Mouse (Mus musculus) stomach, postnatal 0 days (tissue): ENCODE measurements around the gene Tmem274. TPM values are rescaled to one million over a fixed set of nuclear protein-coding genes. Genes with fewer than 3 reads are reported as not detected.

Source experiments
- ATAC-seq: fragments of 200-750 bp; cut with Nextera tagmentation; 2 replicates; pipeline ENCODE4 v1.8.0; 2017; ENCODE audit not compliant: low FRiP score, low TSS enrichment
- DNase-seq: peaks from one replicate; pipeline ENCODE4 v3.0.0-alpha.2; 2016; ENCODE audit warnings: low spot score
- H3K27ac ChIP-seq: fragments of 300-500 bp; sonication (generic); replicated peaks from 2 replicates; pipeline ENCODE4 v1.5.1; 2014; ENCODE audit warnings: mild to moderate bottlenecking, control low read depth
- H3K27me3 ChIP-seq: fragments of 300-500 bp; sonication (generic); 2 replicates; pipeline ENCODE4 v1.6.1; 2014; ENCODE audit warnings: low read length; ENCODE audit not compliant: control insufficient read depth, insufficient read depth
- H3K36me3 ChIP-seq: fragments of 300-500 bp; sonication (generic); 2 replicates; pipeline ENCODE4 v1.6.1; 2014; ENCODE audit warnings: low read length, mixed read lengths; ENCODE audit not compliant: control insufficient read depth, insufficient read depth
- H3K4me1 ChIP-seq: fragments of 300-500 bp; sonication (generic); replicated peaks from 2 replicates; pipeline ENCODE4 v1.6.1; 2014; ENCODE audit warnings: antibody characterized with exemption; ENCODE audit not compliant: control insufficient read depth, insufficient read depth
- H3K4me2 ChIP-seq: fragments of 300-500 bp; sonication (generic); replicated peaks from 2 replicates; pipeline ENCODE4 v1.6.1; 2014; ENCODE audit warnings: low read depth, mild to moderate bottlenecking, control low read depth, moderate library complexity
- H3K4me3 ChIP-seq: fragments of 300-500 bp; sonication (generic); 2 replicates; pipeline ENCODE4 v1.5.1; 2014; ENCODE audit warnings: low read depth, low read length, control low read depth
- H3K9ac ChIP-seq: fragments of 300-500 bp; sonication (generic); 2 replicates; pipeline ENCODE4 v1.6.1; 2014; ENCODE audit warnings: mild to moderate bottlenecking, low read length, control low read depth, mixed read lengths
- H3K9me3 ChIP-seq: fragments of 300-500 bp; sonication (generic); 2 replicates; pipeline ENCODE4 v1.6.1; 2016; ENCODE audit warnings: low read length; ENCODE audit not compliant: control insufficient read depth
- CTCF ChIP-seq: IDR thresholded peaks from 2 replicates; pipeline ENCODE4 v1.5.1; 2016; ENCODE audit warnings: antibody characterized with exemption, low read depth, mild to moderate bottlenecking, moderate library complexity
- EP300 ChIP-seq: optimal IDR thresholded peaks from 2 replicates; pipeline ENCODE3; 2016; ENCODE audit warnings: antibody characterized with exemption
- WGBS: fragments of 180-500 bp; shearing (Covaris S2); extraction: QIAGEN DNeasy Blood & Tissue Kit; methylation state at CpG from one replicate; pipeline ENCODE4 v1.1.7; 2014; 5-methylcytosine and 5-hydroxymethylcytosine counted together
- polyA plus RNA-seq: library from polyadenylated mRNA; unstranded; fragments of >200 nt; fragmentation: Nextera tagmentation; extraction: Ambion mirVana; gene quantifications from 2 replicates; pipeline ENCODE4 v1.2.1, GENCODE M21; 2015

The Tmem274 gene
- polyA plus RNA-seq, 1 experiment from 2014 or later, result not detected

DNA sequence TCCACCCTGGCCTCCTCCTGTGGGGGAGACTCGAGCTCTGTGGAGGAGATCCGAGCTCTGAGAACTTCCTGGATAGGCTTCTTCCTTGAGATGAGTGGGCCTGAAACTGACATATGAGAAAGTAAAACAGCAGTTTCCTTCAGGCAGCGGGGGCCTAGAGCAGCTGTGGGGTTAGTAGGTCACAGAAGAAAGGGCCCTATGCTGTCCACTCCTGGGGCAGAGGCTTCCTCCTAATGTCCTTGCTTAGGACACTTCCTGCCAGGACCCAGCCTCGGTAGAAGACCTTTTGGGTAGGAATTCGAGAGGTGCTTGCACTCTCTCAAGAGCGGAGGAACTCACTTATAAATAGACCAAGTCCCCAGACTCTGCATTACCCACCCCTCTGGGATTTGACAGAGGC, 52.5 kb downstream of the Tmem274 start:
- TF ChIP-seq CTCF (no peak), EP300 (no peak)
- H3K27ac ChIP-seq, result no peak overlapping the region
- 0 out of 2 replicates have a peak, but pooled peaks cover 3% of the 10 kb centered on the region for H3K4me1 ChIP-seq
- no peaks in the 10 kb centered on the region for H3K27me3 ChIP-seq
- no peaks in the 10 kb centered on the region for H3K9me3 ChIP-seq
- H3K4me2 ChIP-seq, result no peak overlapping the region
- 71% methylated on average over 6 of the region's 6 CpGs for WGBS
- H3K36me3 ChIP-seq, result no peaks in the 10 kb centered on the region
- ATAC-seq (no peak), DNase-seq (no peak)
- no peak overlapping the region for H3K9ac ChIP-seq
- no peak overlapping the region for H3K4me3 ChIP-seq

Other genes starting within 250 kb of the Tmem274 start
- gene Kif1b, start 169.7 kb upstream of the Tmem274 start, polyA plus RNA-seq, result 18.0 and 23.9 TPM in 2 replicates
- 14.4 and 15.8 TPM in 2 replicates for gene Ube4b, start 50.6 kb upstream of the Tmem274 start, polyA plus RNA-seq
- 6.3 and 7.7 TPM in 2 replicates for gene Rbp7, start 22.4 kb upstream of the Tmem274 start, polyA plus RNA-seq
- 6.1 and 6.5 TPM in 2 replicates for gene Nmnat1, start 7.8 kb downstream of the Tmem274 start, polyA plus RNA-seq
- gene Lzic, start 7.9 kb downstream of the Tmem274 start, polyA plus RNA-seq, result 18.9 and 22.5 TPM in 2 replicates
- 60.1 and 69.5 TPM in 2 replicates for gene Ctnnbip1, start 40.9 kb downstream of the Tmem274 start, polyA plus RNA-seq
- gene Clstn1, start 109.1 kb downstream of the Tmem274 start, polyA plus RNA-seq, result 28.6 and 30.5 TPM in 2 replicates
- gene Pik3cd, start 225.2 kb downstream of the Tmem274 start, polyA plus RNA-seq, result 1.9 and 2.0 TPM in 2 replicates